Mouse (Mus musculus): ENCODE results near the gene Klc2. TPM values are rescaled to one million over a fixed set of nuclear protein-coding genes. Genes with fewer than 3 reads are reported as not detected.

The Klc2 gene
- polyA plus RNA-seq, 1 experiment from 2014 or later = 55.5 TPM

DNA sequence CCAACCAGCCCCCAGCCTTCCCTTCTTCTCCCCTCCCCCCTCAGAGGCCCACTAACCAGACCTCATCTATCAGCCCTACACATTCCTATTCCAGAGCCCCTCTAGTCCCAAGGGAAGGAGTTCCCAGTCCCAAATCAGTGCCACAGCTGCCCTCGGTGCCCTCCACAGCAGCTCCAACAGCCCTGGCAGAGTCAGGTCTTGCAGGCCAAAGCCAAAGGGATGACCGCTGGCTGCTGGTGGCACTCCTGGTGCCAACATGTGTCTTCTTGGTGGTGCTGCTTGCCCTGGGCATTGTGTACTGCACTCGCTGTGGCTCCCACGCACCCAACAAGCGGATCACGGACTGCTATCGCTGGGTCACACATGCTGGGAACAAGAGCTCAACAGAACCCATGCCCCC lies 48.4 kb downstream of the Klc2 start:
- Histone ChIP-seq H3K9ac (replicated peaks; ENCODE audit: low read depth, low read length) (no peak overlapping the region), H3K27me3 (replicated peaks; ENCODE audit: control insufficient read depth, insufficient read depth, low read length) (peaks cover 6% of the 10 kb centered on the region; the same call in 1 of the 2 replicates), H3K4me2 (ENCODE audit: low read length) (no peak overlapping the region), H3K4me3 (replicated peaks; ENCODE audit: low read length) (no peak overlapping the region), H3K9me3 (ENCODE audit: control insufficient read depth, low read length) (no peaks in the 10 kb centered on the region), H3K27ac (ENCODE audit: low read length) (no peak overlapping the region), H3K4me1 (replicated peaks; ENCODE audit: control insufficient read depth, insufficient read depth, low read length) (peaks cover 35% of the 10 kb centered on the region), H3K36me3 (ENCODE audit: control insufficient read depth, insufficient read depth) (no peaks in the 10 kb centered on the region)
- no peak for ATAC-seq
- WGBS = 84% methylated on average over 7 of the region's 7 CpGs

DNA sequence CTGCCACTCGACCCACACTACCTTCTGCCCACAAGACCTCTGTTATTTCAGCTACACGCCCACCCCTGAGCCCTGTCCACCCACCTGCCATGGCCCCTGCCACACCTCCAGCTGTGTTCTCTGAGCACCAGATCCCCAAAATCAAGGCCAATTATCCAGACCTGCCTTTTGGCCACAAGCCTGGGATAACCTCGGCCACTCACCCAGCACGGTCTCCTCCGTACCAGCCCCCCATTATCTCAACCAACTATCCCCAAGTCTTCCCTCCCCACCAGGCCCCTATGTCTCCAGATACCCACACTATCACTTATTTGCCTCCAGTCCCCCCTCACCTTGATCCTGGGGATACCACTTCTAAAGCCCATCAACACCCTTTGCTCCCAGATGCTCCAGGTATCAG lies 48.9 kb downstream of the Klc2 start:
- Histone ChIP-seq H3K9ac (replicated peaks; ENCODE audit: low read depth, low read length) (no peak overlapping the region), H3K27me3 (replicated peaks; ENCODE audit: control insufficient read depth, insufficient read depth, low read length) (peaks cover 6% of the 10 kb centered on the region; the same call in 1 of the 2 replicates), H3K9me3 (ENCODE audit: control insufficient read depth, low read length) (no peaks in the 10 kb centered on the region), H3K27ac (ENCODE audit: low read length) (no peak overlapping the region), H3K4me2 (ENCODE audit: low read length) (no peak overlapping the region), H3K36me3 (ENCODE audit: control insufficient read depth, insufficient read depth) (no peaks in the 10 kb centered on the region), H3K4me1 (replicated peaks; ENCODE audit: control insufficient read depth, insufficient read depth, low read length) (peaks cover 35% of the 10 kb centered on the region), H3K4me3 (replicated peaks; ENCODE audit: low read length) (no peak overlapping the region)
- no peak for ATAC-seq
- WGBS = 93% methylated on average over 5 of the region's 5 CpGs

DNA sequence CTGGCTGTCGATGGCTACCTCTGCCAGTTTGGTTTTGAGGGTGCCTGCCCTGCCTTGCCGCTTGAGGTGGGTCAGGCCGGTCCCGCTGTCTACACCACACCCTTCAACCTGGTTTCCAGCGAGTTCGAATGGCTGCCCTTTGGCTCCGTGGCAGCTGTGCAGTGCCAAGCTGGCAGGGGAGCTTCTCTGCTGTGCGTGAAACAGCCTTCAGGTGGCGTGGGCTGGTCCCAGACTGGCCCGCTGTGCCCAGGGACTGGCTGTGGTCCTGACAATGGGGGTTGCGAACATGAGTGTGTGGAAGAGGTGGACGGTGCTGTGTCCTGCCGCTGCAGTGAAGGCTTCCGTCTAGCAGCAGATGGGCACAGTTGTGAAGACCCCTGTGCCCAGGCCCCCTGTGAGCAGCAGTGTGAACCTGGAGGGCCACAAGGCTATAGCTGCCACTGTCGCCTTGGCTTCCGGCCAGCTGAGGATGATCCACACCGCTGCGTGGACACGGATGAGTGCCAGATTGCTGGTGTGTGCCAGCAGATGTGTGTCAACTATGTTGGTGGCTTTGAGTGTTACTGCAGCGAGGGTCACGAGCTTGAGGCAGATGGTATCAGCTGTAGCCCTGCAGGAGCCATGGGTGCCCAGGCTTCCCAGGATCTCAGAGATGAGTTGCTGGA lies 49.7 kb downstream of the Klc2 start:
- ATAC-seq = 0 out of 2 replicates have a peak, but pooled peaks have one; percentile 1
- H3K36me3 ChIP-seq (ENCODE audit: control insufficient read depth, insufficient read depth) = no peaks in the 10 kb centered on the region
- WGBS = 36% methylated on average over 21 of the region's 21 CpGs
- peak overlapping the region; percentile 84 for H3K4me2 ChIP-seq (ENCODE audit: low read length)
- peak overlapping the region; percentile 45 for H3K4me3 ChIP-seq (replicated peaks; ENCODE audit: low read length)
- peaks cover 35% of the 10 kb centered on the region for H3K4me1 ChIP-seq (replicated peaks; ENCODE audit: control insufficient read depth, insufficient read depth, low read length)
- H3K27me3 ChIP-seq (replicated peaks; ENCODE audit: control insufficient read depth, insufficient read depth, low read length) = peaks cover 6% of the 10 kb centered on the region; the same call in 1 of the 2 replicates
- H3K9me3 ChIP-seq (ENCODE audit: control insufficient read depth, low read length) = no peaks in the 10 kb centered on the region
- H3K27ac ChIP-seq (ENCODE audit: low read length) = no peak overlapping the region
- H3K9ac ChIP-seq (replicated peaks; ENCODE audit: low read depth, low read length) = peak overlapping the region; percentile 52

DNA sequence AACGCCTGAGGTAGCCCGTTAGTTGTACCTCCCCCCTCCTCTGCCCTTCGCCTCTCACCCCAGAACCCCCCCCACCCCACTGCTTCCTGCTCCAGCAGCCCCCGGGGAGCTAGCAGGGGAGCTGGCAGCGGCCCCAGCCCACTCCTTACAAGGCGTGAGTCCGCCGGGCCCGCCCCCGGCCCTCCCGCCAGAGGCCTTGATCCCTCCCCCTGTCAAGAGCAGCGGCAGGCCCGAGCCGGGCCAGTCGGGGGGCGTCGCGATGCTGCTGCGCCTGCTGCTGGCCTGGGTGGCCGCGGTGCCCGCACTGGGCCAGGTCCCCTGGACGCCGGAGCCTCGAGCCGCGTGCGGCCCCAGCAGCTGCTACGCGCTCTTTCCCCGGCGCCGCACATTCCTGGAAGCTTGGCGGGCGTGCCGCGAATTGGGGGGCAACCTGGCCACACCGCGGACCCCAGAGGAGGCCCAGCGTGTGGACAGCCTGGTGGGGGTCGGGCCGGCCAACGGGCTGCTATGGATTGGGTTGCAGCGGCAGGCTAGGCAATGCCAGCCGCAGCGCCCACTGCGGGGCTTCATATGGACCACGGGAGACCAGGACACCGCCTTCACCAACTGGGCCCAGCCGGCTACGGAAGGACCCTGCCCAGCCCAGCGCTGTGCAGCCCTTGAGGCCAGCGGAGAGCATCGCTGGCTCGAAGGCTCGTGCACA lies 50.3 kb downstream of the Klc2 start, which contains the start of gene Cd248:
Gene Cd248, plus strand, starts transcription at position 212 of the 703 bp plus-strand sequence.
- ATAC-seq = peak; percentile 32; the same call in 1 of the 2 replicates
- H3K9me3 ChIP-seq (ENCODE audit: control insufficient read depth, low read length) = no peaks in the 10 kb centered on the region
- H3K4me2 ChIP-seq (ENCODE audit: low read length) = peak within 1 kb of the TSS; percentile 84
- H3K4me1 ChIP-seq (replicated peaks; ENCODE audit: control insufficient read depth, insufficient read depth, low read length) = peaks cover 35% of the 10 kb centered on the region
- H3K9ac ChIP-seq (replicated peaks; ENCODE audit: low read depth, low read length) = peak within 1 kb of the TSS; percentile 52
- H3K4me3 ChIP-seq (replicated peaks; ENCODE audit: low read length) = peak within 1 kb of the TSS; percentile 45
- peaks cover 6% of the 10 kb centered on the region; the same call in 1 of the 2 replicates for H3K27me3 ChIP-seq (replicated peaks; ENCODE audit: control insufficient read depth, insufficient read depth, low read length)
- 2% methylated on average over 41 of the region's 56 CpGs for WGBS
- H3K27ac ChIP-seq (ENCODE audit: low read length) = 0 out of 2 replicates have a peak within 1 kb of the TSS, but pooled peaks have one; percentile 8
- no peaks in the 10 kb centered on the region for H3K36me3 ChIP-seq (ENCODE audit: control insufficient read depth, insufficient read depth)

DNA sequence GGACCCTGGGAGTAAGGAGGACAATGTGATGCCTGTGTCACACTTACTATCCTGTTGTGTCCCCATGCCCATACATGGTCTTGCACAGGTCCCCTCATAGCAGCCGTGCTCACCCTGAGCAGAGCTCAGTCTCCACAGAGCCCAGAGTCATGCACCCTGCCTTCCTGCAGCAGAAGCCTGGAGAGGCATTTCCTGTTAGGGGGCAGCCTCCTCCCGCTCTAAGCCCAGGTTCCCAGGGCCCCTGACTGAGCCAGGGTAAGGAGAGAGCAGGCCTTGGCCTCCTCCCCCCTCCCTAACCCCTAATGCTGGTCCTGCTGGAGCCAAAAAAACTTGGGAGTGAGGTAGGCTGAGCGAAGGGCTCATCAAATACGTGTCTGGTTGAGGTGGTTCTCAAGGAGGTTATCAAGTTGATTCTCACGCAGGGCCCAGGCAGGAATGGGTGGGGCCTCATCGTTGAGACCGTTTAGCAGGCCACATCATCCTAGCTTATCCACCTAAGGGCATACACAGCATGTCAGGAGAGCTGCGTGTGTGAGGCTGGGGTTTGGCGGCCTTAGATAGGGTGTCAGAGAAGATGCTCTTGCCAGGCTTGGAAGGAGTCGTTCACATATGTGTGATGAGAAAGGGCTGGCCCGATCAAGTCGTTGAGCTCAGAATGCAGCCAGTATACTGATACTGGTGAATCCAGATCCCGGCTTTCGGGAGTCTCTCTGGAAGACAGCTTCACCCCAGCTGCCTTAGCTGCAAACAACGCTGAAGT lies 51.1 kb downstream of the Klc2 start:
- Histone ChIP-seq H3K9me3 (ENCODE audit: control insufficient read depth, low read length) (no peaks in the 10 kb centered on the region), H3K27ac (ENCODE audit: low read length) (0 out of 2 replicates have a peak overlapping the region, but pooled peaks have one; percentile 8), H3K36me3 (ENCODE audit: control insufficient read depth, insufficient read depth) (no peaks in the 10 kb centered on the region), H3K4me1 (replicated peaks; ENCODE audit: control insufficient read depth, insufficient read depth, low read length) (peaks cover 29% of the 10 kb centered on the region), H3K27me3 (replicated peaks; ENCODE audit: control insufficient read depth, insufficient read depth, low read length) (peaks cover 6% of the 10 kb centered on the region; the same call in 1 of the 2 replicates), H3K9ac (replicated peaks; ENCODE audit: low read depth, low read length) (peak overlapping the region; percentile 52), H3K4me3 (replicated peaks; ENCODE audit: low read length) (peak overlapping the region; percentile 45), H3K4me2 (ENCODE audit: low read length) (peak overlapping the region; percentile 84)
- ATAC-seq = no peak
- 10% methylated on average over 15 of the region's 15 CpGs for WGBS

DNA sequence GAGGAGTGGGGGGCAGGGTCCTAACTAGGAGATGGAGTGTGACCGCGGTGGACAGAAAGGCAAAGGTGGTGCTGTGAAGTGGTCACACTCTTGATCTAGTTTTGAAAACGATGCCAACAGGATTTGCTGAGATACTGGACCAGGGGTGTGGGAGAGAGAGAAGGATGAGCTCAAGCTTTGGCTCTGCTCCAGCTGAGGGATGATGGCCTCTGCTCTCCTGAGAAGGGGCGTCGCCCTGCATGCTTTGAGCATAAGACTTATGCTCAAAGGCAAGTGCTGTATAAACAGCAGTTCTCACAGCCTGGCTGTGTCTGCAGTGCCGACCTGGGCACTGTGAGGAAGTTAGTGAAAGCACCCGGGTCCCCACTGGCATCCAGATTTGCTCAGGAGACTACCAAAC lies 53.3 kb downstream of the Klc2 start:
- Histone ChIP-seq H3K4me3 (replicated peaks; ENCODE audit: low read length) (no peak overlapping the region), H3K9ac (replicated peaks; ENCODE audit: low read depth, low read length) (no peak overlapping the region), H3K4me2 (ENCODE audit: low read length) (no peak overlapping the region), H3K4me1 (replicated peaks; ENCODE audit: control insufficient read depth, insufficient read depth, low read length) (peaks cover 24% of the 10 kb centered on the region), H3K9me3 (ENCODE audit: control insufficient read depth, low read length) (no peaks in the 10 kb centered on the region), H3K27me3 (replicated peaks; ENCODE audit: control insufficient read depth, insufficient read depth, low read length) (peaks cover 6% of the 10 kb centered on the region; the same call in 1 of the 2 replicates), H3K27ac (ENCODE audit: low read length) (no peak overlapping the region), H3K36me3 (ENCODE audit: control insufficient read depth, insufficient read depth) (no peaks in the 10 kb centered on the region)
- WGBS = 66% methylated on average over 7 of the region's 7 CpGs
- ATAC-seq = no peak

DNA sequence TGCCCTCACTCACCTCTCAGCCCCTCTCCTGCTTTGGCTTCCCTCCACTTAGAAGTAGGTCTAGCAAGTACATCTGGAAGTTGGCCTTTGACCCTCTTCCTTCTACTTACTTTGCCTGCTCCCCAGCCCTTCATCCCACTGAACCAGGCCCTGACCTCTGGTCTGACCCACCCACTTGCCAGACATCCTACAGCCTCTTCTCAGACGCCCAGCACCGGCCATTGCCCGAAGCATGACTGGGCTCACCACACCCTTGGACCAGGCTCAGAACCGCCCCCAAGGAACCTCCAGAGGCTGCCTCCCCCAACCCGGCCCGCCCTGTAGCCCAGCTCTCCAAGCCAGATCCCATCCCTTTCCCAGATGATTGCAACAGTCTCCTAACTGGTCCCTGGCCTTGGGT lies 55.9 kb downstream of the Klc2 start:
- no peak for ATAC-seq
- H3K4me3 ChIP-seq (replicated peaks; ENCODE audit: low read length) = no peak overlapping the region
- no peak overlapping the region for H3K4me2 ChIP-seq (ENCODE audit: low read length)
- no peaks in the 10 kb centered on the region for H3K27me3 ChIP-seq (replicated peaks; ENCODE audit: control insufficient read depth, insufficient read depth, low read length)
- peaks cover 12% of the 10 kb centered on the region for H3K4me1 ChIP-seq (replicated peaks; ENCODE audit: control insufficient read depth, insufficient read depth, low read length)
- no peak overlapping the region for H3K9ac ChIP-seq (replicated peaks; ENCODE audit: low read depth, low read length)
- WGBS = 88% methylated on average over 6 of the region's 6 CpGs
- H3K36me3 ChIP-seq (ENCODE audit: control insufficient read depth, insufficient read depth) = no peaks in the 10 kb centered on the region
- H3K27ac ChIP-seq (ENCODE audit: low read length) = no peak overlapping the region
- H3K9me3 ChIP-seq (ENCODE audit: control insufficient read depth, low read length) = no peaks in the 10 kb centered on the region

DNA sequence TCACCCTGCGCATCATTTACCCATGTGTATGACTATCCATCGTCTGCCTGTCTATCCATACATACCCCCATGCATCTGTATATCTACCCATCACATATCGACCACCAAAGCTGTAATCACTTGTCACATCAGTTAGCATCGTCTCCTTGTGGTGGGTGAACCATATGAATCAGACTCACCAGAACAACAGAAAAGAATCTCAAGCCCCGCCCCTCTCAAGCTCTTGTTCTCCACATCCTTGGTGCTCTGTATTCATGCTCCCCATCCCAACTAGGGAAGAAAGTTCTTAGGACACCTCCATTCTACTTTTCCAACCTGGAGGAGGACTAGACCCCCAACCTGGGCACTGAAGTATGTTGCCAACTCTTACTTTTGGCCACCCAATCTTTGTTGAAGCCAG lies 56.3 kb downstream of the Klc2 start:
- H3K9ac ChIP-seq (replicated peaks; ENCODE audit: low read depth, low read length) = no peak overlapping the region
- H3K4me1 ChIP-seq (replicated peaks; ENCODE audit: control insufficient read depth, insufficient read depth, low read length) = peaks cover 10% of the 10 kb centered on the region
- WGBS = 87% methylated on average over 5 of the region's 5 CpGs
- no peaks in the 10 kb centered on the region for H3K9me3 ChIP-seq (ENCODE audit: control insufficient read depth, low read length)
- no peak overlapping the region for H3K27ac ChIP-seq (ENCODE audit: low read length)
- H3K4me2 ChIP-seq (ENCODE audit: low read length) = no peak overlapping the region
- H3K4me3 ChIP-seq (replicated peaks; ENCODE audit: low read length) = no peak overlapping the region
- no peaks in the 10 kb centered on the region for H3K36me3 ChIP-seq (ENCODE audit: control insufficient read depth, insufficient read depth)
- ATAC-seq = no peak
- no peaks in the 10 kb centered on the region for H3K27me3 ChIP-seq (replicated peaks; ENCODE audit: control insufficient read depth, insufficient read depth, low read length)
